Mouse (Mus musculus): ENCODE data around the gene Btbd11. TPM values are rescaled to one million over a fixed set of nuclear protein-coding genes. Genes with fewer than 3 reads are reported as not detected.

The Btbd11 gene
- 11.2 and 13.9 TPM in 2 replicates for polyA plus RNA-seq (2016; fragmentation: Nextera tagmentation; extraction: Ambion mirVana)

DNA sequence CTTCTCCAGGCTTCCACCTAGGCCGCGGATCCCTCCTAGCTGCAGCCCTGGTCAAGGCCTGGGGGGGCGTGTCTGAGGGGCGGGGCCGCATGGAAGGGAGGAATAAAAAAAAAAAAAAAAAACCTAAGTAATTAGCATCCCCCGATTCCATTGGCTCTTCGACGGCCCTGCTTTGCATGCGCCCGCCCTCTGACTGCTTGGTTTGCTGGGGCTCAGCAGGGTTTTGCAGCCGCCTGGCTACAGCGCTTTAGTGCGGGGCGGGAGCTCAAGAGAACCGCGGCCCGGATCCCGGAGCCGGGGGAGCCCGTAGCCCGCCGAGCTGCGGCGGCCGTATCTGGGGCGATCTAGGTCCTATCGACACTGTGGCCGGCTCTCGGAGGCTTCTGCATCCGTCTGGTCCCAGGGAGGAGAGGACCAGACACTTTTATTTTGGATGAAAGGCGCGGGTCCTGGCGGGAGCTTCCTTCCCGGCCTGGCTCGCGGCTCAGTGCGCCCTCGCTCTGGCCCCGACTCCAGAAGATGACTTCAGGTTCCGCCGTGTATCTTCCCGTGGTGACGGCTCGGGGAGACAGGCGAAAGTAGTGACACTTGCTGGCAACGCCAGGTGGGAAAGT lies at the start of gene Btbd11:
TSS of gene Btbd11 (plus strand) at position 210 of the 614 bp plus-strand sequence.
- Histone ChIP-seq H3K4me1 (peaks cover 24% of the 10 kb centered on the region), H3K27me3 (peaks cover 9% of the 10 kb centered on the region), H3K9me3 (replicated peaks) (no peaks in the 10 kb centered on the region), H3K27ac (peak within 1 kb of the TSS; percentile 74), H3K4me2 (replicated peaks) (peak within 1 kb of the TSS; percentile 91), H3K9ac (peak within 1 kb of the TSS; percentile 69), H3K4me3 (peak within 1 kb of the TSS; percentile 48), H3K36me3 (no peaks in the 10 kb centered on the region)
- peak; percentile 93 for ATAC-seq (ENCODE audit: low FRiP score)
- WGBS = 0% methylated on average over 45 of the region's 46 CpGs

GRCm38 (mm10) chr10:85338733-85339132 lies 47.9 kb upstream of the Btbd11 start:
- Histone ChIP-seq H3K9ac (no peak overlapping the region), H3K9me3 (replicated peaks) (no peaks in the 10 kb centered on the region), H3K27me3 (no peaks in the 10 kb centered on the region), H3K4me3 (no peak overlapping the region), H3K4me1 (no peaks in the 10 kb centered on the region), H3K4me2 (replicated peaks) (no peak overlapping the region), H3K27ac (no peak overlapping the region), H3K36me3 (no peaks in the 10 kb centered on the region)
- no peak for ATAC-seq (ENCODE audit: low FRiP score)
- 71% methylated on average over 12 of the region's 12 CpGs for WGBS

DNA sequence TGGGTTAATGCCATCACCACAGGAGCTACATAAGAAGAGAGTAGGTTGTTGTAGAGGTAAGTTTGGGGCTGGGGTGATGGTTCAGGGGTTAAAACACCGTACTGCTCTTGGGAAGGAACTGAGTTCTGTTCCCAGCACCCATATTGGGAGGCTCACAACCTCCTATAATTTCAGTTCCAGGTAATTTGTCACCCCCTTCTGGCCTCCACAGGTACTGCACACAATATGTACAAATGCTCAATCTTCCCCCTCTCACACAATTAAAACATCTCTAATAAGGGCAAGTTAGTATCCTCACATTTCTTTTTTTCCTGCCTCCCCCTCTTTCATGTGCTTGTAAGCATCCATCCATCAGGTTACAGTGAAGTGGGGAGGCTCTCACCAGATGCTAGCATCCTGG lies 44.7 kb upstream of the Btbd11 start:
- Histone ChIP-seq H3K9me3 (replicated peaks) (no peaks in the 10 kb centered on the region), H3K27me3 (no peaks in the 10 kb centered on the region), H3K4me1 (no peaks in the 10 kb centered on the region), H3K27ac (no peak overlapping the region), H3K4me2 (replicated peaks) (no peak overlapping the region), H3K9ac (no peak overlapping the region), H3K36me3 (no peaks in the 10 kb centered on the region), H3K4me3 (no peak overlapping the region)
- no peak for ATAC-seq (ENCODE audit: low FRiP score)
- 91% methylated on average over 1 of the region's 1 CpGs for WGBS

GRCm38 (mm10) chr10:85347171-85347570 lies 39.4 kb upstream of the Btbd11 start:
- Histone ChIP-seq H3K4me2 (replicated peaks) (no peak overlapping the region), H3K4me1 (no peaks in the 10 kb centered on the region), H3K27ac (no peak overlapping the region), H3K36me3 (no peaks in the 10 kb centered on the region), H3K27me3 (no peaks in the 10 kb centered on the region), H3K9me3 (replicated peaks) (no peaks in the 10 kb centered on the region), H3K4me3 (no peak overlapping the region), H3K9ac (no peak overlapping the region)
- 84% methylated on average over 9 of the region's 9 CpGs for WGBS
- ATAC-seq (ENCODE audit: low FRiP score) = no peak

DNA sequence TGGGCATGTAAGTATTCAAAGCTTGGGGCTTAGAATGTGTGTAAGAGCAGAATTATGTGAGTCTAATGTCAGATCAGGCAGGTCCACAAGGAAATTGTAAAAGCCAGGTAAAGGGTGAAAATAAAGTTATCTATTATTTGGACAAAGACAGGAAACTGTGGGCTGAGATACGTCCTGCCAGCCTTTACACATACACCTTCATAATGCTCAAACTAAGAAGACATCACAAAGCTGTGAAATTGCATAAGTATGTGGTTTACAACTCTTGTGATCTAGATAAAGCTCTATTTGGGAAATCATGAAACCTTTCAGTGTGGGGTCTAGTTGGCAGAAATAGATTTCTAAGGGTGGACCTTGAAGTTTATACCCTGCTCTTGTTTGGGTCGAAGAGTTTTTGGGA lies 34.1 kb upstream of the Btbd11 start:
- Histone ChIP-seq H3K9ac (no peak overlapping the region), H3K27me3 (no peaks in the 10 kb centered on the region), H3K9me3 (replicated peaks) (no peaks in the 10 kb centered on the region), H3K4me2 (replicated peaks) (no peak overlapping the region), H3K36me3 (no peaks in the 10 kb centered on the region), H3K4me3 (no peak overlapping the region), H3K4me1 (no peaks in the 10 kb centered on the region), H3K27ac (no peak overlapping the region)
- no peak for ATAC-seq (ENCODE audit: low FRiP score)
- 79% methylated on average over 2 of the region's 2 CpGs for WGBS

GRCm38 (mm10) chr10:85354270-85354669 lies 32.3 kb upstream of the Btbd11 start:
- Histone ChIP-seq H3K9ac (no peak overlapping the region), H3K4me2 (replicated peaks) (no peak overlapping the region), H3K4me3 (no peak overlapping the region), H3K4me1 (no peaks in the 10 kb centered on the region), H3K27me3 (no peaks in the 10 kb centered on the region), H3K27ac (no peak overlapping the region), H3K36me3 (no peaks in the 10 kb centered on the region), H3K9me3 (replicated peaks) (no peaks in the 10 kb centered on the region)
- WGBS = 94% methylated on average over 1 of the region's 1 CpGs
- ATAC-seq (ENCODE audit: low FRiP score) = no peak

- Histone ChIP-seq H3K9me3 (replicated peaks) (no peaks in the 10 kb centered on the region), H3K27ac (no peak overlapping the region), H3K4me2 (replicated peaks) (0 out of 2 replicates have a peak overlapping the region, but pooled peaks have one; percentile 6), H3K36me3 (no peaks in the 10 kb centered on the region), H3K27me3 (no peaks in the 10 kb centered on the region), H3K9ac (no peak overlapping the region), H3K4me3 (no peak overlapping the region), H3K4me1 (peaks cover 7% of the 10 kb centered on the region; the same call in 1 of the 2 replicates)
- no peak for ATAC-seq (ENCODE audit: low FRiP score)
- WGBS = 85% methylated on average over 3 of the region's 3 CpGs
Observed at GRCm38 (mm10) chr10:85359501-85360066, 27.0 kb upstream of the Btbd11 start.

DNA sequence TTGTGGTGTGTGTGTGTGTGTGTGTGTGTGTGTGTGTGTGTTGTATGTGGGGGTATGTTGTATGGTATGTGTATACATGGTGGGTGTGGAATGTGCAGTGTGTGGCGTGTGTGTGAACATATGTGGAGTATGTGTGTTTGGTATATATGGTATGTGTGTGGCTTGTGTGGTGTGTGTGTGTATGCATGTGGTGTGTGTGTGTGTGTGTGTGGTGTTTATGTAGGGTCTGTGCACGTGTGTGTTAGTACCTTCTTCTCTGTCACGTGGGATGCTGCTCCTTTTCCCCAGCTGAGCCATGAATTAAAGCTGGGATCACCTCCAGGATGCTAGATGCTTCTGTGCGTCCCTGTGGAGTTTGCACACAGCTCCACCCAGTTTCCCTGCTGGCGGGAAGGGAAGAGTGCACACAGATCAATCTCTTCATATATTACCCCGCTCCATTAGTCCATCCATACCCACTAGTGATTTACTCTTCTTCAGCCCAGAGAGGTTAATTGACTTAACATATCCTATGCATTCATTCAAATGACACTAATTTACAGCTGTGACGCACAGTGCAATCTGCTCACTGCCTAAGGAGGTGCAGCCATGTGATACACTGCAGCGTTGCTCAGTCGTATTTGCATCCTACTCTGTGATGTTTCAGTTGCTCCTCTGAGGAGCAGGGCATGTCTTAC lies 23.7 kb upstream of the Btbd11 start:
- peak; percentile 85 for ATAC-seq (ENCODE audit: low FRiP score)
- Histone ChIP-seq H3K4me1 (peaks cover 7% of the 10 kb centered on the region; the same call in 1 of the 2 replicates), H3K4me3 (no peak overlapping the region), H3K36me3 (no peaks in the 10 kb centered on the region), H3K27ac (no peak overlapping the region), H3K4me2 (replicated peaks) (no peak overlapping the region), H3K9me3 (replicated peaks) (no peaks in the 10 kb centered on the region), H3K9ac (no peak overlapping the region), H3K27me3 (no peaks in the 10 kb centered on the region)
- WGBS = 55% methylated on average over 9 of the region's 9 CpGs

DNA sequence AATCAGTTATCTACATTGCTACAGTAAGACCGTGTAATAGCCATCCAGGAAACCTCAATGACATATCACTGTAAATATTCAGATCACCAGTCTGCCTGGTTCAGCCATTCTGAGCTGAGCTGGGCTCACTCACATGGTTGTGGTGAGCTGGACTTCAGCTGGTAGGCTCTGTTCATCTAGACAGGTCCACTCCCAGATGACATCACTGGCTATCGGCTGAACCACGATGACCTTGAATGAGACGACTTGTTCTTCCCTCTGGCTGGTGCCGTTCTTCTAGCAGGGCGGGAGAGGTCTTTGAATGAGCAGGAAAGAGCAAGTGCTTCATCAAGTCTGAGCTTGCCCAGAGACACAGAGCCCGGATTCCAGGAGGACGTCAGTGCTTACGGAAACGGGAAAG lies 19.7 kb upstream of the Btbd11 start:
- H3K27me3 ChIP-seq = no peaks in the 10 kb centered on the region
- H3K27ac ChIP-seq = no peak overlapping the region
- no peaks in the 10 kb centered on the region for H3K9me3 ChIP-seq (replicated peaks)
- H3K9ac ChIP-seq = no peak overlapping the region
- H3K36me3 ChIP-seq = no peaks in the 10 kb centered on the region
- H3K4me3 ChIP-seq = no peak overlapping the region
- H3K4me1 ChIP-seq = 0 out of 2 replicates have a peak, but pooled peaks cover 4% of the 10 kb centered on the region
- ATAC-seq (ENCODE audit: low FRiP score) = no peak
- WGBS = 91% methylated on average over 10 of the region's 10 CpGs
- H3K4me2 ChIP-seq (replicated peaks) = no peak overlapping the region

- H3K4me1 ChIP-seq = no peaks in the 10 kb centered on the region
- H3K27me3 ChIP-seq = no peaks in the 10 kb centered on the region
- H3K36me3 ChIP-seq = no peaks in the 10 kb centered on the region
- no peak overlapping the region for H3K4me3 ChIP-seq
- no peak overlapping the region for H3K9ac ChIP-seq
- ATAC-seq (ENCODE audit: low FRiP score) = no peak
- WGBS = 79% methylated on average over 2 of the region's 2 CpGs
- H3K4me2 ChIP-seq (replicated peaks) = no peak overlapping the region
- H3K27ac ChIP-seq = no peak overlapping the region
- no peaks in the 10 kb centered on the region for H3K9me3 ChIP-seq (replicated peaks)
Observed at GRCm38 (mm10) chr10:85371309-85371708, 15.3 kb upstream of the Btbd11 start.

GRCm38 (mm10) chr10:85372108-85372507 lies 14.5 kb upstream of the Btbd11 start:
- no peak overlapping the region for H3K4me2 ChIP-seq (replicated peaks)
- H3K27ac ChIP-seq = no peak overlapping the region
- H3K9ac ChIP-seq = no peak overlapping the region
- no peak for ATAC-seq (ENCODE audit: low FRiP score)
- H3K4me1 ChIP-seq = no peaks in the 10 kb centered on the region
- 83% methylated on average over 4 of the region's 4 CpGs for WGBS
- no peaks in the 10 kb centered on the region for H3K27me3 ChIP-seq
- H3K9me3 ChIP-seq (replicated peaks) = no peaks in the 10 kb centered on the region
- H3K4me3 ChIP-seq = no peak overlapping the region
- H3K36me3 ChIP-seq = no peaks in the 10 kb centered on the region

DNA sequence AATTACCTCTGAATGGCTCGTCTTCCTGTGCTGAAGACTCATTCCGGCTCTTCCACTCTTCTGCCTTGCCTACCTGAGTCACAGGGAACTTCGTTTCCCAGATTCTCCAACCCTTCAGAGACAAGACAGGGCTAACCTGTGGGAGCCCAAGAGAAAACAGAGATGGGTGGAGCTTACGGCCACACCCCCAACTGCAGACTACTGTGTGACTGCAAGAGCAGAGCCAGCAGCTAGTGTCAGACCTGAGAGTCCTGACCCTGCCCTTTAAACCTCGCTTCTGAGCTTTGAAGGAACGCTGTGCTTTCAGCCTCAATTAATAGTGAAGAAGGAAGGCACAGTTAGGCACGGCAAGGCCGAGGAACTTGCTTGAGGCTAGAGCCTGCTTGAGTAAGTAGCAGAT lies 7.6 kb upstream of the Btbd11 start:
- Histone ChIP-seq H3K9me3 (replicated peaks) (no peaks in the 10 kb centered on the region), H3K4me1 (no peaks in the 10 kb centered on the region), H3K36me3 (no peaks in the 10 kb centered on the region), H3K27ac (no peak overlapping the region), H3K9ac (no peak overlapping the region), H3K4me3 (no peak overlapping the region), H3K27me3 (no peaks in the 10 kb centered on the region), H3K4me2 (replicated peaks) (no peak overlapping the region)
- 26% methylated on average over 8 of the region's 8 CpGs for WGBS
- no peak for ATAC-seq (ENCODE audit: low FRiP score)
